In the genomic region with DNA sequence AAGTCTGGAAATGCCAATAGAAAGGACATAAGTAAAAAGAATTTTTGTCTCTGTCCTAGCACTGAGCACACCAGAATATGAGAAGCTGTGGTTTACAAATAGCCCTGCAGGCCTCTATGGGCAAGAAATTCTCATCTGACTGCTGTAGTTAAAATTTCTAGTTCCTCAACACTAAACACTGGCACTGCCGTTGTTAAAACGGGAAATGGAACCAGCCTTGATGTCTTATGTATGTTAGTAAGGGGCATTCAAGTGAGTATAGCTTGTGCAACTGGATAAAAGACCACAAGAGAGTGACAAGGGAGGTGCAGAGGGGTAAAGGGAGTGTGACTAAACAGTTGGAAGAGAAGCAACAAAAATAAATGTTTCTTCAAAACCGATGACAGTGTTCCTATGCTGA, we compare ENCODE assay signal across 21 mouse cellular contexts.
DNase-seq lines count a peak whose midpoint lies in the region; ATAC-seq and TF ChIP-seq lines count a peak whose summit lies in the region.
"Had no signal": no experiment of that assay in that cellular context is flagged by ENCODE, and none has a peak within 500 bp of the region (broad histone marks: within the 10 kb centered on the region; RNA-seq: fewer than 3 reads in every experiment).

No protein-coding gene starts in this region.

- 0 out of 2 replicates have a peak overlapping the region, but pooled peaks have one; percentile 6 for H3K27ac ChIP-seq in liver, embryonic 15.5 days (replicated peaks)
- peak overlapping the region; percentile 85 for H3K27ac ChIP-seq in bone marrow macrophage, adult 2 months (ENCODE audit: insufficient read depth, low read depth, low read length)
- H3K27ac ChIP-seq: gastrocnemius, adult 2 months; hindbrain, embryonic 14.5 days; left cerebral cortex, adult 2 months; limb, embryonic 10.5 days; liver, embryonic 14.5 days had no signal

- no peaks in the 10 kb centered on the region for H3K36me3 ChIP-seq in liver, embryonic 15.5 days (replicated peaks)
- H3K36me3 ChIP-seq: heart, embryonic 12.5 days; limb, embryonic 10.5 days had no signal

- no peak for ATAC-seq in liver, embryonic 15.5 days (ENCODE audit: insufficient read depth)
- ATAC-seq in megakaryocyte progenitor cell, adult 5-6 weeks (replicated peaks; ENCODE audit: poor library complexity) = peak; percentile 90

- H3K9ac ChIP-seq in liver, embryonic 15.5 days = no peak overlapping the region
- H3K9ac ChIP-seq: heart, embryonic 12.5 days; hindbrain, embryonic 14.5 days; liver, embryonic 14.5 days had no signal

- WGBS in liver, embryonic 15.5 days (ENCODE audit: insufficient replicate concordance) = 25% methylated on average over 3 of the region's 3 CpGs

- DNase-seq in liver (no peak), 3T3-L1 (ENCODE audit: low read depth, low spot score) (peak; percentile 8)
- DNase-seq in embryo, embryonic 10.5 days (ENCODE audit: low spot score) = no peak
- DNase-seq in kidney, adult 8-10 months = no peak
- DNase-seq in frontal cortex, postnatal 36 days (ENCODE audit: low spot score in 2 of 2) = no peak
- DNase-seq: cerebellum, adult 11-12 months; cerebellum, postnatal 14 days; gastrocnemius, adult 2 months; heart, adult 11 months; heart, postnatal 14 days; kidney, adult 9 months; kidney, postnatal 25 days; thymus, postnatal 25 days had no signal

- TF ChIP-seq CTCF in bone marrow macrophage, adult 2 months (IDR thresholded peaks at IDR 0.05; ENCODE audit: low read depth, low read length) = no peak

- H3K4me1 ChIP-seq in liver, embryonic 15.5 days (replicated peaks) = no peaks in the 10 kb centered on the region
- H3K4me1 ChIP-seq in bone marrow macrophage, adult 2 months (ENCODE audit: control insufficient read depth, insufficient read depth, low read length) = peaks cover 22% of the 10 kb centered on the region
- H3K4me1 ChIP-seq: heart, embryonic 12.5 days; limb, embryonic 10.5 days had no signal

- H3K4me3 ChIP-seq in liver, embryonic 15.5 days (replicated peaks) = no peak overlapping the region
- H3K4me3 ChIP-seq in bone marrow macrophage, adult 2 months (ENCODE audit: insufficient read depth, low read length) = 0 out of 2 replicates have a peak overlapping the region, but pooled peaks have one; percentile 15
- H3K4me3 ChIP-seq: gastrocnemius, adult 2 months; heart, embryonic 12.5 days; left cerebral cortex, adult 2 months; limb, embryonic 10.5 days had no signal

- no peaks in the 10 kb centered on the region for H3K27me3 ChIP-seq in liver, embryonic 15.5 days
- H3K27me3 ChIP-seq: heart, embryonic 12.5 days had no signal

- no peaks in the 10 kb centered on the region for H3K9me3 ChIP-seq in liver, embryonic 15.5 days (replicated peaks)
- H3K9me3 ChIP-seq: heart, embryonic 12.5 days; limb, embryonic 10.5 days had no signal

- H3K4me2 ChIP-seq in liver, embryonic 15.5 days = no peak overlapping the region
- H3K4me2 ChIP-seq: heart, embryonic 12.5 days; hindbrain, embryonic 14.5 days had no signal

- no peak for TF ChIP-seq POLR2A in bone marrow macrophage, adult 2 months (IDR thresholded peaks at IDR 0.05; ENCODE audit: borderline replicate concordance, low read depth, low read length)
